Mouse (Mus musculus) intestine, embryonic 14.5 days (tissue): Measurements from ENCODE around the gene Mob3c. TPM values are rescaled to one million over a fixed set of nuclear protein-coding genes. Genes with fewer than 3 reads are reported as not detected.
A peak's percentile ranks its signal among the peaks of the same experiment; 100 is the strongest.

Source experiments
- ATAC-seq: fragments of 200-750 bp; cut with Nextera tagmentation; replicated peaks from 2 replicates; pipeline ENCODE4 v1.8.0; 2017; ENCODE audit warnings: low read depth, moderate number of reproducible peaks, moderate TSS enrichment, moderate library complexity; ENCODE audit not compliant: low FRiP score, low TSS enrichment
- DNase-seq: peaks from one replicate; pipeline ENCODE4 v3.0.0-alpha.2; 2018; ENCODE audit warnings: low spot score
- H3K27ac ChIP-seq: fragments of 300-500 bp; sonication (generic); 2 replicates; pipeline ENCODE4 v1.5.1; 2014; ENCODE audit warnings: low read depth, mild to moderate bottlenecking, control low read depth
- H3K27me3 ChIP-seq: fragments of 300-500 bp; sonication (generic); replicated peaks from 2 replicates; pipeline ENCODE4 v1.6.1; 2014; ENCODE audit warnings: low read length, control low read depth; ENCODE audit not compliant: control insufficient read depth, insufficient read depth
- H3K36me3 ChIP-seq: fragments of 300-500 bp; sonication (generic); 2 replicates; pipeline ENCODE4 v1.6.1; 2014; ENCODE audit warnings: low read length, control low read depth; ENCODE audit not compliant: control insufficient read depth, insufficient read depth
- H3K4me1 ChIP-seq: fragments of 300-500 bp; sonication (generic); replicated peaks from 2 replicates; pipeline ENCODE4 v1.6.1; 2014; ENCODE audit warnings: low read length, control low read depth, mixed read lengths; ENCODE audit not compliant: control insufficient read depth, insufficient read depth
- H3K4me2 ChIP-seq: fragments of 300-500 bp; sonication (generic); 2 replicates; pipeline ENCODE4 v1.6.1; 2014; ENCODE audit warnings: low read length
- H3K4me3 ChIP-seq: fragments of 300-500 bp; sonication (generic); 2 replicates; pipeline ENCODE4 v1.5.1; 2014; ENCODE audit warnings: low read depth, low read length, control low read depth, mixed read lengths
- H3K9ac ChIP-seq: fragments of 300-500 bp; sonication (generic); 2 replicates; pipeline ENCODE4 v1.6.1; 2014; ENCODE audit warnings: mild to moderate bottlenecking, low read length
- H3K9me3 ChIP-seq: fragments of 300-500 bp; sonication (generic); 2 replicates; pipeline ENCODE4 v1.6.1; 2016; ENCODE audit warnings: low read length, control low read depth; ENCODE audit not compliant: control insufficient read depth
- WGBS: fragments of 180-500 bp; shearing (Covaris S2); extraction: QIAGEN DNeasy Blood & Tissue Kit; methylation state at CpG from one replicate; pipeline ENCODE4 v1.1.7; 2014; 5-methylcytosine and 5-hydroxymethylcytosine counted together
- polyA plus RNA-seq: library from polyadenylated mRNA; unstranded; fragments of >200 nt; fragmentation: Nextera tagmentation; extraction: Ambion mirVana; gene quantifications from 2 replicates; pipeline ENCODE4 v1.2.1, GENCODE M21; 2014

Gene Mob3c
- polyA plus RNA-seq, 1 experiment from 2014 or later: 10.7 TPM

GRCm38 (mm10) chr4:115838696-115839641 is 11.1 kb downstream of the Mob3c start, which contains the start of gene Mknk1:
TSS of gene Mknk1 (plus strand) at chr4:115839198.
- ATAC-seq (peak; percentile 94), DNase-seq (peak; percentile 96)
- Histone ChIP-seq H3K36me3 (peaks cover 4% of the 10 kb centered on the region; the same call in 1 of the 2 replicates), H3K4me1 (peaks cover 9% of the 10 kb centered on the region; the same call in 1 of the 2 replicates), H3K27ac (peak within 1 kb of the TSS; percentile 27; the same call in 1 of the 2 replicates), H3K9ac (peak within 1 kb of the TSS; percentile 65), H3K9me3 (no peaks in the 10 kb centered on the region), H3K4me2 (peak within 1 kb of the TSS; percentile 78), H3K27me3 (no peaks in the 10 kb centered on the region), H3K4me3 (peak within 1 kb of the TSS; percentile 71)
- WGBS: 2% methylated on average over 51 of the region's 51 CpGs

GRCm38 (mm10) chr4:115839956-115840355 is 12.1 kb downstream of the Mob3c start:
- DNase-seq: no peak
- no peak for ATAC-seq
- H3K9me3 ChIP-seq: no peaks in the 10 kb centered on the region

GRCm38 (mm10) chr4:115840842-115841241 is 12.9 kb downstream of the Mob3c start:
- Histone ChIP-seq H3K27ac (no peak overlapping the region), H3K36me3 (no peaks in the 10 kb centered on the region), H3K9ac (no peak overlapping the region), H3K27me3 (no peaks in the 10 kb centered on the region), H3K9me3 (no peaks in the 10 kb centered on the region), H3K4me2 (no peak overlapping the region), H3K4me1 (peaks cover 9% of the 10 kb centered on the region; the same call in 1 of the 2 replicates), H3K4me3 (no peak overlapping the region)
- DNase-seq (no peak), ATAC-seq (no peak)
- 92% methylated on average over 4 of the region's 4 CpGs for WGBS

More at GRCm38 (mm10) chr4:115839956-115840355, 12.1 kb downstream of the Mob3c start:
- Histone ChIP-seq H3K4me3 (peak overlapping the region; percentile 71), H3K4me2 (peak overlapping the region; percentile 78), H3K36me3 (no peaks in the 10 kb centered on the region), H3K27ac (no peak overlapping the region), H3K4me1 (peaks cover 9% of the 10 kb centered on the region; the same call in 1 of the 2 replicates), H3K9ac (no peak overlapping the region), H3K27me3 (no peaks in the 10 kb centered on the region)
- WGBS: 42% methylated on average over 4 of the region's 4 CpGs

- 54% methylated on average over 2 of the region's 2 CpGs for WGBS
- Histone ChIP-seq H3K27ac (no peak overlapping the region), H3K4me2 (no peak overlapping the region), H3K4me3 (no peak overlapping the region), H3K4me1 (no peaks in the 10 kb centered on the region), H3K27me3 (no peaks in the 10 kb centered on the region), H3K9me3 (no peaks in the 10 kb centered on the region), H3K36me3 (peaks cover 26% of the 10 kb centered on the region), H3K9ac (no peak overlapping the region)
- no peak for DNase-seq
- ATAC-seq: no peak
Observed at GRCm38 (mm10) chr4:115846656-115847055, 18.8 kb downstream of the Mob3c start.

GRCm38 (mm10) chr4:115847377-115847776 is 19.5 kb downstream of the Mob3c start:
- Histone ChIP-seq H3K27ac (no peak overlapping the region), H3K36me3 (peaks cover 26% of the 10 kb centered on the region), H3K4me1 (no peaks in the 10 kb centered on the region), H3K9ac (no peak overlapping the region), H3K27me3 (no peaks in the 10 kb centered on the region), H3K9me3 (no peaks in the 10 kb centered on the region), H3K4me3 (no peak overlapping the region), H3K4me2 (no peak overlapping the region)
- ATAC-seq: no peak
- no peak for DNase-seq
- WGBS: 59% methylated on average over 5 of the region's 5 CpGs

- H3K4me3 ChIP-seq: no peak overlapping the region
- H3K4me2 ChIP-seq: no peak overlapping the region
- H3K9ac ChIP-seq: no peak overlapping the region
- H3K9me3 ChIP-seq: no peaks in the 10 kb centered on the region
- H3K27ac ChIP-seq: no peak overlapping the region
- H3K4me1 ChIP-seq: no peaks in the 10 kb centered on the region
- ATAC-seq (no peak), DNase-seq (no peak)
- no peaks in the 10 kb centered on the region for H3K27me3 ChIP-seq
- peaks cover 26% of the 10 kb centered on the region for H3K36me3 ChIP-seq
- 89% methylated on average over 1 of the region's 1 CpGs for WGBS
Observed at GRCm38 (mm10) chr4:115848083-115848482, 20.2 kb downstream of the Mob3c start.

GRCm38 (mm10) chr4:115848990-115849677 is 21.2 kb downstream of the Mob3c start:
- Histone ChIP-seq H3K9me3 (no peaks in the 10 kb centered on the region), H3K4me3 (no peak overlapping the region), H3K27ac (no peak overlapping the region), H3K4me1 (no peaks in the 10 kb centered on the region), H3K27me3 (no peaks in the 10 kb centered on the region), H3K36me3 (peaks cover 26% of the 10 kb centered on the region), H3K9ac (no peak overlapping the region), H3K4me2 (no peak overlapping the region)
- DNase-seq (no peak), ATAC-seq (0 out of 2 replicates have a peak, but pooled peaks have one; percentile 50)
- 52% methylated on average over 8 of the region's 8 CpGs for WGBS

- H3K27ac ChIP-seq: no peak overlapping the region
- H3K27me3 ChIP-seq: no peaks in the 10 kb centered on the region
- 78% methylated on average over 2 of the region's 2 CpGs for WGBS
- H3K4me2 ChIP-seq: no peak overlapping the region
- H3K9me3 ChIP-seq: no peaks in the 10 kb centered on the region
- peaks cover 26% of the 10 kb centered on the region for H3K36me3 ChIP-seq
- ATAC-seq (no peak), DNase-seq (no peak)
- no peaks in the 10 kb centered on the region for H3K4me1 ChIP-seq
- H3K9ac ChIP-seq: no peak overlapping the region
- H3K4me3 ChIP-seq: no peak overlapping the region
Observed at GRCm38 (mm10) chr4:115850111-115850510, 22.2 kb downstream of the Mob3c start.
